Comparison of ENCODE assay signal across 26 mouse cellular contexts in the genomic region with DNA sequence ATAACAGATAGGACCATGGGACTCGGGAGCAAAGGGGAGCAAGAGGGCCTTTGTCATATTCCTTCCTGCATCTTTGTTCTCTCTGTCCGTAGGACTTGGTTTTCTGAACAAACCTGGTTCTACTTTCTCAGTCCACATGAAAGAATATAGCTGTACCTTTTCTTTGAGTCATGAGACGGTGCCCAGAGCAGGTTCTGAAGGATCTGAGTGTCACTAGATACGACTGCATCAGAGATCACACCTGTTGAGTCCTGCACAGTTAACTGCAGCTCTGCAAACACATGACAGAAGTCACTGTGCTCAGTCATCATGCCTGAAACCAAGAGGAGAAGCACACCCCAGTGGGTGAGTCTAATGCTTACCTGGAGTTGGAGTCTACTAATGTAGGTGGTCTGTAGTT. TPM values are rescaled to one million over a fixed set of nuclear protein-coding genes. Genes with fewer than 3 reads are reported as not detected.
DNase-seq lines count a peak whose midpoint lies in the region; ATAC-seq and TF ChIP-seq lines count a peak whose summit lies in the region.
"Had no signal": no experiment of that assay in that cellular context is flagged by ENCODE, and none has a peak within 500 bp of the region (broad histone marks: within the 10 kb centered on the region; RNA-seq: fewer than 3 reads in every experiment).

No protein-coding gene starts in this region.

- no peaks in the 10 kb centered on the region for H3K36me3 ChIP-seq in midbrain, embryonic 11.5 days (ENCODE audit: control insufficient read depth, insufficient read depth, low read length)
- no peaks in the 10 kb centered on the region for H3K36me3 ChIP-seq in midbrain, embryonic 15.5 days (replicated peaks)
- H3K36me3 ChIP-seq: embryonic facial prominence, embryonic 10.5 days; embryonic facial prominence, embryonic 12.5 days; forebrain, embryonic 10.5 days; forebrain, embryonic 15.5 days; G1E had no signal

- no peak for ATAC-seq in midbrain, embryonic 11.5 days (ENCODE audit: low FRiP score)
- no peak for ATAC-seq in midbrain, embryonic 15.5 days (replicated peaks)
- ATAC-seq: activated CD4-positive, CD25-positive, alpha-beta regulatory T cell, adult 4 months; CD4-positive, CD25-positive, alpha-beta regulatory T cell, adult 4 months; forebrain, embryonic 13.5 days; forebrain, embryonic 15.5 days; Patski had no signal

- no peak overlapping the region for H3K4me2 ChIP-seq in midbrain, embryonic 11.5 days
- H3K4me2 ChIP-seq in midbrain, embryonic 15.5 days = no peak overlapping the region
- H3K4me2 ChIP-seq: embryonic facial prominence, embryonic 12.5 days; forebrain, embryonic 13.5 days; forebrain, embryonic 15.5 days had no signal

- WGBS in midbrain, embryonic 11.5 days = 80% methylated on average over 4 of the region's 4 CpGs
- whole genome bisulfite sequencing in midbrain, embryonic 15.5 days = 90% methylated on average over 4 of the region's 4 CpGs

- TF ChIP-seq CTCF in embryonic fibroblast, embryonic 13.5 days (IDR thresholded peaks at IDR 0.05; ENCODE audit: borderline replicate concordance, insufficient read depth, low read length) = no peak

- no peak overlapping the region for H3K9ac ChIP-seq in midbrain, embryonic 11.5 days (ENCODE audit: low read length)
- H3K9ac ChIP-seq in midbrain, embryonic 15.5 days = no peak overlapping the region
- H3K9ac ChIP-seq: embryonic facial prominence, embryonic 12.5 days; forebrain, embryonic 13.5 days; forebrain, embryonic 15.5 days; forebrain, postnatal 0 days had no signal

- intact Hi-C loops in heart, postnatal 25 days (cut with DNase I) = no loop called here

- H3K27me3 ChIP-seq in midbrain, embryonic 11.5 days (ENCODE audit: control insufficient read depth, insufficient read depth, low read length) = no peaks in the 10 kb centered on the region
- no peaks in the 10 kb centered on the region for H3K27me3 ChIP-seq in midbrain, embryonic 15.5 days (replicated peaks)
- H3K27me3 ChIP-seq: CH12.LX; embryonic facial prominence, embryonic 12.5 days; forebrain, embryonic 13.5 days; forebrain, embryonic 15.5 days; Patski had no signal

- H3K9me3 ChIP-seq in midbrain, embryonic 11.5 days (ENCODE audit: control insufficient read depth, low read length) = no peaks in the 10 kb centered on the region
- H3K9me3 ChIP-seq in midbrain, embryonic 15.5 days = no peaks in the 10 kb centered on the region
- H3K9me3 ChIP-seq: embryonic facial prominence, embryonic 10.5 days; embryonic facial prominence, embryonic 12.5 days; forebrain, embryonic 10.5 days; forebrain, embryonic 13.5 days; forebrain, embryonic 15.5 days had no signal

- no peak for TF ChIP-seq POLR2A in embryonic fibroblast, embryonic 13.5 days (IDR thresholded peaks at IDR 0.05; ENCODE audit: low read depth, low read length)

- H3K27ac ChIP-seq in midbrain, embryonic 11.5 days (ENCODE audit: low read depth, low read length) = no peak overlapping the region
- no peak overlapping the region for H3K27ac ChIP-seq in midbrain, embryonic 15.5 days
- 0 out of 2 replicates have a peak overlapping the region, but pooled peaks have one; percentile 73 for H3K27ac ChIP-seq in embryonic fibroblast, embryonic 13.5 days (ENCODE audit: insufficient read depth, low read length)
- H3K27ac ChIP-seq: embryonic facial prominence, embryonic 10.5 days; embryonic facial prominence, embryonic 12.5 days; forebrain, embryonic 10.5 days; forebrain, embryonic 13.5 days; forebrain, embryonic 15.5 days had no signal

- H3K4me1 ChIP-seq in midbrain, embryonic 11.5 days (ENCODE audit: control insufficient read depth, insufficient read depth, low read length) = no peaks in the 10 kb centered on the region
- H3K4me1 ChIP-seq in midbrain, embryonic 15.5 days = no peaks in the 10 kb centered on the region; the same call in 1 of the 2 replicates
- H3K4me1 ChIP-seq in embryonic fibroblast, embryonic 13.5 days (ENCODE audit: control insufficient read depth, insufficient read depth, low read length) = peaks cover 18% of the 10 kb centered on the region
- H3K4me1 ChIP-seq: forebrain, embryonic 10.5 days; forebrain, embryonic 13.5 days; forebrain, embryonic 15.5 days had no signal

- no peak overlapping the region for H3K4me3 ChIP-seq in midbrain, embryonic 11.5 days (ENCODE audit: low read depth, low read length)
- no peak overlapping the region for H3K4me3 ChIP-seq in midbrain, embryonic 15.5 days
- H3K4me3 ChIP-seq in embryonic fibroblast, embryonic 13.5 days (ENCODE audit: insufficient read depth, low read length) = no peak overlapping the region
- H3K4me3 ChIP-seq: embryonic facial prominence, embryonic 10.5 days; embryonic facial prominence, embryonic 12.5 days; erythroblast, embryonic 14.5 days; forebrain, embryonic 10.5 days; forebrain, embryonic 13.5 days; forebrain, embryonic 15.5 days had no signal

- peak; percentile 64 for DNase-seq in heart, adult 11 months
- DNase-seq in heart, postnatal 25 days (ENCODE audit: low spot score) = no peak
- DNase-seq in midbrain, embryonic 11.5 days (ENCODE audit: low spot score, missing footprints) = peak; percentile 71
- DNase-seq: adrenal gland, adult 8-10 months; adrenal gland, postnatal 14 days; adrenal gland, postnatal 36 days; B cell, adult 2 months; cerebellum, adult 11-12 months; cerebellum, adult 2 months; cerebellum, adult 9-10 months; cerebellum, postnatal 10 days; cerebellum, postnatal 25 days; forebrain, postnatal 0 days had no signal

RNA-seq across cellular contexts. Expression of gene Tm4sf1, which starts 0.4 kb away (rescaled TPM):
- 10 to 100 TPM; 93.1 to 99.1 TPM for total RNA-seq in heart, postnatal 25 days (2021)
- 30.6 and 31.7 TPM in 2 replicates for polyA plus RNA-seq in midbrain, embryonic 11.5 days (2014; fragmentation: Nextera tagmentation; extraction: Ambion mirVana)
- polyA plus RNA-seq in midbrain, embryonic 15.5 days (2015; fragmentation: Nextera tagmentation; extraction: Ambion mirVana) = 25.4 and 29.4 TPM in 2 replicates
- 123 and 314 TPM in 2 replicates for polyA plus RNA-seq in embryonic fibroblast, embryonic 13.5 days (2011; ENCODE audit: insufficient read length, low read depth, missing spikeins)
- total RNA-seq: CH12.LX had no signal
- polyA plus RNA-seq: erythroblast, embryonic 14.5 days; G1E had no signal
